Mouse (Mus musculus) cerebellum, adult (tissue): ENCODE measurements at regions not wholly inside any gene's neighbourhood (a gene's known extent, or its start where the extent isn't known, plus 50 kb on each side); places are given as distances from the start of the nearest gene placed in this dataset.
A peak's percentile ranks its signal among the peaks of the same experiment; 100 is the strongest.

Experiments
- ATAC-seq: cut with Nextera tagmentation; 2 replicates; pipeline ENCODE4 v1.9.2; 2017; ENCODE audit warnings: mild to moderate bottlenecking, moderate library complexity, mixed read lengths; ENCODE audit not compliant: insufficient number of reproducible peaks, low FRiP score, low TSS enrichment

DNA sequence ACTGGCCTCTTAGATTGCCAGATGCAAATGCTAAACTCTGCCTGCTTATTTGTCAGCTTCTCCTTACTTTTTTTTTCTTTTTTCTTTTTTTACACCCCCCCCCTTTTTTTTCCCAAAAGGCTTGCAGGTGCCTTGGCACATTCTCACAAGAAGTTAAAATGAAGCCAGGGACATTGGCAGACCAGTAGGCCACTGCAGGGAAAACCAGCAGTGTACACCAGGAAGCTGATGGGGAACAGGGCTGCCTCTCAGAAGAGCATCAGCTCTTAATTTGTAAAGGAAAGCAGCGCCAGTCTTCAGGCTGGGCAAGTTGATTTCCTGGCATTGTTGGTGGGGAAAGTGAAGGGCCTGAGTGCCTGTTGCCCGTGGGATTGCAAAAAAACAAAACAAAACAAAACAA, 83.3 kb downstream of the Gadd45g start:
- no peak for ATAC-seq

DNA sequence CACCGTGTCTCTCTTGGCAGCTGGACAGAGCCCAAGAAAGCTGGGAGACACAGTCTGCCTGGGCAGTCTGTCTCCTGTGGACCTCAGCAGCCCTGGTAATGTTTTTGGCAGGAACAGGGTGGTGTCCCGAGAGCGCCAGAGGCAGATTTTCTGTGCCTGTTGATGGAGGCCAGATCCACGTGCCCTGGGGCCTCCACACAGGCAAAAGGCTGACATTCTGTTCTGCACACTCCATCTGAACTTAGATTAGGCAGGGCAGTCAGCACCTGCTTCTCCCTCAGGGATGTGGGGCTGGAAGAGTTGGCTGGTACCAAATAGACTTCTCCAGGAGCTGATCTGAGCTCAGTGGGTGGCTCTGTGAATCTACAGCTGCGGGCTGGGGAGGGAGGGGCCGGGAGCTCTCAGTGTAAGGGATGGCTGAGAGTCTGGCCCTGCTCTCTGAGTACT, 83.8 kb downstream of the Gadd45g start:
- peak; percentile 36 for ATAC-seq

DNA sequence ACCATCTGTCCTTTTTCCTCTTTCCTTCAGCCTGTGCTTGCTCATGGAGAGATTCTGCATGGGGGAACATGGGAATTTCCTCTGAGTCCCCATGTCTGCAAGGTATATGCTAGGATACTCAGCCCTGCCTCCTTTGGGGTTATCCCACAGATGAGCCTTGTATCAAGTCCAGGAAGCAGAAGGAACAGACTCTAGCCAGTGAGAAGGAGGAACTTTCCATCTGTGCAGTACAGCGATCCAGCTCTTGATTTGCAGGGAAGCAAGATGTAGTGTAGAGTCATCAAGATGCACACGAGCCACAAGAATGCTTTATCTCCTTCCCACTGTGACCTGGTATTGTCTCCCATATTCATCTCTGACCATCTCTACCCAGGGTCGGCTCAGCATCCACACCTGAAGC, 84.5 kb downstream of the Gadd45g start:
- peak; percentile 46; the same call in 1 of the 2 replicates for ATAC-seq

DNA sequence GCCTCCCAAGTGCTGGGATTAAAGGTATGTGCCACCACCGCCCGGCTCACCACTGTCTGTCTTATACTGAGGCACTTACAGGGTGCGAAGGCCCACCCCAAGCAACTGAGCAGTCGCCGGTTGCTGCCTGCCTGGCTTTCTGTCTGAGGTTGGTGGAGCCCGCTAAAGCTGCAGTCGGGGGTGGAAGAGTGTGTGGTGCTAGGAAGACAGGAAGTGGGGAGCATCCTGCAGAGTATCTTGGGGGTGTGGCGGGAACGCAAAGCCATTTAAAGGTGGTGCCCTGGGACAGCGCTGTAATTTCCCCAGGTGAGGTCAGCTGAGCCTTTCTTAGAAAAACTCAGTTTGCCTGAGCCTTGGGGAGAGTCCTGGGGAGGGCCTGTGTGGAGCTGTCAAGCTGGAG, 89.3 kb downstream of the Gadd45g start:
- no peak for ATAC-seq

DNA sequence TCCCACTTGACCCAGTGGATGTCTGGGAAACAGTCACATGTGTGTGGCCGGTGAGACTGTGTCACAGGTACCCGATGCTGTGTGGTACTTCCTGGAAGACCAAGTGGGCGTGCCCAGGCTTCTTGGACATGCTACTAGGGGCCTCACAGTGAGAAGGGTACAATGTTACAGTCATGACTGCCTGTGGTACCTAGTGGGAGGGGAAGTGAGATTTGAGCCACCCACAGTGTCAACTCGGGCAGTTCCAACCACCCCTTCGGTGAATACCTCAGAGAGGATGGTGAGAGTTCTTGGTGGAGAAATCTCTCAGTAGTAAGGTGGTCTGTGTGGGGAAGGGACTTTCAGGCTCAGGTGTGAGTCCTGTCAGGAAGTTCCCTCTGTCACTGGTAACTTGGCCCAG, 90.0 kb downstream of the Gadd45g start:
- ATAC-seq, result no peak

DNA sequence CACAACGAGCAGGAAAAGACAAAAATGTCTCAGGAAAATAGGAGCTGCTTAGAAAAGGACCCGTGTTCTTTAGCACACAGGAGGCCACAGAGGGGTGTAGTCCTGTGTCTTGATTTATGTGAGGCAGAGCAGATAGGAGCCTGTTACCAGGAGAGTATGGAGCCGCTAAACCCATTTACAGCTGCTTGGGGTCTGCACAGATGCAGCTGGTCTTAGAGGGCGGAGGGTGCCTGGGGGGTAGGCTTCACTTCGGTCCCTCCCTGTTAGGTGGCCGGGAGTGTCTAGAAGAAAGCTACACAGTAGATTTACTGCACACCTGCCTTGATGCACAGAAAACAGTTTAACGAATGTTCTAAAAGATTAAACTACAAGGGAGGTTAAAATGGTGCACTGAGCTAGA, 91.4 kb downstream of the Gadd45g start:
- ATAC-seq, result no peak

DNA sequence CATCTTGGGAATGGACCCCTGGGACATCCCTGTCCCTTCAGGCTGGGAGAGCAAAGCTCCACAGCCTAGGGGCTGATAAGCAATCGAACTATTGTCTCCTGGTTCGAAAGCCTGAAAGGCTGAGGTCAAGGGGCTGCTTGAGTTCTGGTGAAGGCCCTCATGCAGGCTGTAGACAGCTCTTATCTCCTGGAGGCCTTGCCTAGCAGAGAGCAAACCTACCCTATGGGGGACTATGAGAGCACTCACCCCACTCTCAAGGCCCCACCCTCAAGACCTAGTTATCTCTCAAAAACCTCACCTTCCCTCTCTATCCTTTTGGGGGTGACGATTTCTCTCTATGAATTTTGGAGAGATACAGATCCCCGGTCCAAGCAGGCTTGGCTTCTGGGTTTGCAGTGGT, 92.8 kb downstream of the Gadd45g start:
- no peak for ATAC-seq

DNA sequence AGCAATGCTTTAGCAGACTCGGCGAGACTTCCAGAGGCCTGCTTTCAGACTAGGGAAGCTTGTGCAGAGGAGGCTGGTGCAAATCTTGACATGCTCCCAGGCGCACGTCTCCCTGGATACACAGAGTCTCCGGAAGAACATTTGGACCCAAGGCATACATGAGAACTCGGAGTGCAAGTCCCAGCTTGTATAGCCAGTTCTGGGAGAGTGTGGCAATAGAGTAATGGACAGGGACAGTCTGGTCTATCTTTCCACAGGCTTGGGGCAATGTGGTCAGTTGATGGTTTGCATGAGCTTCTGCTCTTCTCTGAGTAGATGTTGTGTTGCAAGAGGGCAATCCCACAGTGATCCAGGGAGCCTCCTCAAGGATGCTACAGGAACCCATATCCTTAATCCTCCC, 93.2 kb downstream of the Gadd45g start:
- no peak for ATAC-seq

DNA sequence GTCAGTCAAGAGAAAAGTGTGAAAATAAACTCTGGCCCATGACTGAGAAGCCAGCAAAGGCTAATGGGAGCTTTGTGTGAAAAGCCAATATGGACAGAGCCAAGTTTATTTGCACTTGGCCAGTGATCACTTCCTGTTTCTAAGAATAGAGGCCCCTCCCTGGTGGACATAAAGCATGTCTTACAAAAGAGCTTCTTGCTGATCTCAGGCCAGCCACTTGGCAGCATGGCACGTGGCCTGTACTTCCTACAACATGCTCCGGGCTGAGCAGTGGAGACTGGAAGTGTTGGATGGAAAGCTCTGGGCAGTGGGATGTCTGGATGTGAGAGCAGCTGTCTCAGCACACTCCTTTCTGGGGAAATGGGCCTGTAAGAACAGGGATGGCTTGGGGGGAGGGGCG, 99.7 kb downstream of the Gadd45g start:
- ATAC-seq, result no peak

DNA sequence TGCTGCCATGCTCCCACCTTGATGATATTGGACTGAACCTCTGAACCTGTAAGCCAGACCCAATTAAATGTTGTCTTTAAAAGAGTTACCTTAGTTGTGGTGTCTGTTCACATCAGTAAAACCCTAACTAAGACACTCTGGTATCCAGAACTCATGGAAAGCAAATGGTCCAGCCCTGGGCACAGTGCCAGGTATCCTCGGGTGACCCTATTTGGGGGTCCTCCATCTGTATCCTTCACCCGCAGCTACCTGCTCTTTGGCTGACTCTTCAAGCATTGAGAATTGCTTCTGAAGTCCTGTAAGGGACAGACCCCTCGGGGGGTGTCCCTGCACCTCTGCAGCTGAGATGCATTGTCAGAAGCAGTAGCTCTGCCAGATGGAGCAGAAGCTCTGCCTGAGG, 102.4 kb downstream of the Gadd45g start:
- no peak for ATAC-seq

DNA sequence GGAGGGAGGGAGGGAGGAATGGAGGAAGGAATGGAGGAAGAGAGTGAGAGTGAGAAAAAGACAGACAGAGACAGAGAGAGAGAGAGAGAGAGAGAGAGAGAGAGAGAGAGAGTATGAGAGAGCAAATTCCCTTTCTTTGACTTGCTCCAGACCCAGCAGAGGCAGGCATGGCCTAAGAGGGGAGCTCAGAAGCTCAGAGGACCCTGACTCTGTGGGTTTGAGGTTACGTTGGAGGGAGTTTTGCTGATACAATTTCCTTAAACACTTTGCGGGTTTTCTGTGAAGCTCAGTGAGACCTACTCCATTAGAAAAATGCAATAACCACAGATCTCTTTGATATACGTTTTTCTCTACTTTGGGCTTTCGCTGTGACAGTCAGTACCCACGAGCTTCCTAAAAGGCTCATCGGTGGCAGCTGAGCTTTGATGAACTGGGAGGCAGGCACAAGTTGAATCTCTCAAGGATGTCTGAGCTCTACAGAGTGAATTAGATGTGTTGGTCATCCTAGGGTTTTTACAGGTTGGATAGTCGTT, 105.1 kb downstream of the Gadd45g start:
- ATAC-seq, result no peak

DNA sequence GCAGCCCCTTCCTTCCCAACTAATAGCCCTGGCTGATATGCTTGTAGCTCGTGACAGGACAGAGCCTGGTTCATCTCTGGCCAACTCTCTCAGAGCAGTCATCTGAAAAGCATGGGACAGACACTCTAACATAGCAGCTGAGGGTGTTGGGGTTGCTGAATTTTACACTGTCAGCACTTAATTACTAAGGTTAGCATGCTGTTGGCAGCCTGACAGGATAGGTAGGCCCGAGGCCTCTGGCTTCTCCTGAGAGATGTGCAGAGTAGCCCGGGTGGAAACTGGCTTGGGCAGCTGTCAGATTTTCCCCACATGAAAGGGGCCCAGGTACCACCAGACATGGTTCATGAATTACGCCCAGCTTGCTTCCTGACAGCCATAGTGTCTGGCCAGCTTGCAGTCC, 106.6 kb downstream of the Gadd45g start:
- ATAC-seq, result no peak

DNA sequence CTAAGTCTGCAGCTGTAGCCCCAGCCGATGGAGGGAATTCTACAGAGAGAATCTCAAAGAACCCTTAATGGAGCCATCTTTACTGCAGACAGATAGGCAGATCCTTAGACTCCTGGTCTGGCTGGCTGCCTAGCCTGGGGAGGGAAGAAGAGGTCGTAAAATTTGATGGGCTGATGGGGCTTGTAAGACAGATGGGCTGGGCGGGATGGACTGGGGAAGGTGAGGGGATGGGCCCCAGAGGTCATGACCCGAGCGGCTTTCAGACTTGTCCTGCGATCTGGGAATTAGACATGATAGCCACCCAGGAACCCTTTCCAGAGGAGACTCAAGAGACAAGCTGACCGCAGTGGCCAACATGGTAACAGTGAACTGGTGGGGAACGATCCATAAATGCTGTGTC, 107.1 kb downstream of the Gadd45g start:
- no peak for ATAC-seq

DNA sequence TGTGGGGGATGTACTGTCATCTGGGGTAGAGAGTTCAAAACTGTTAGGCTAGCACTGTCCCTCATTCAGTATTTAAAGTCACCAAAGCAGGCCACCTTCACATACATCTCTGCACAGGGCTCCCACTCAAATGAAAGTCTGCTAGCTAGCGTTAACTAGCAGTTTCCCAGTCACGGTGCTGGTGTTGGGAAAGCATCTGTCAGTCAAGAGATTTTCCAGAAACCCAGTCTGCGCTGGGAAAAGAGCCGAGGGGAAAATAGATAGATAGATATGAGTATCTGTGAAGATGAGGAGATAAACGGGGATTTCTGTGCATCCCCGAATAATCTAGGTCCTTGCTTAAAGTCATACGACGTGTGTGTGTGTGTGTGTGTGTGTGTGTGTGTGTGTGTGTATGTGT, 110.6 kb downstream of the Gadd45g start:
- no peak for ATAC-seq

DNA sequence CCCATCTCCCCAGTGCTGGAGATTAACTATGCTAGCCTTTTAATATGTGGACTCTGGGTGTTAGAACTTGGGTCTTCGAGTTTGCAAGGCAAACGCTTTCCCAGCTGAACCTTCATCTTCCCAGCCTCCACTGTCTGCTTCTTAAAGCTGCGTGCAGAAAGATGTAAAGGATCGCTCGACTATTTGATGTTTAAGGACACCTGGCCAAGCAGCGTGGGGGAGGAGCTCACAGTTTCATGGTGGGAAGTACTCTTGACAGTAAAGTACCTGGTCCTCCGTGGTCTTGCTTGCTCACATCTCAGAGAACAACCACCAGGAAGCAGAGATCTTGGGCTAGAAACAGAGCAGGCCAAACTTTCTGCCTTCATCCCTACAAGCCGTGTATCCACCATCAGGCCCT, 113.1 kb downstream of the Gadd45g start:
- ATAC-seq, result no peak

DNA sequence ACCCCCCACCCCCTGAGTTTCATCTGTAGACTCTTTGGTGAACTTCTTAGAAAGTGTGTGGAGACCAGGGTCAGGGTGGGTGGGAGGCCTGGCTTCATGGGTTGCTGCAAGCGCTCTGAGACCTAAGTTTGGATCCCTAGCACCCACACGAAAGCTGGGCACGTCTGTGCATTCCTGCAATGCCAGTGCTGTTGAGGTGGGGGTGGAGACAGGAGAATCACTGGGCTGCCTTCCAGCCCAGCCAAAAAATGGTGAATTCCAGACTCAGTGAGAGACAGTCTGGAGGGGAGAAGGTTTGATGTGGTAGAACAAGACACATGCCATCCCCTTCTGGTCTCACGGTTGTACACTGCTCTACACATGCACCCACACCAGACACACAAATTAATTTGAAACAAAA, 113.8 kb downstream of the Gadd45g start:
- no peak for ATAC-seq

DNA sequence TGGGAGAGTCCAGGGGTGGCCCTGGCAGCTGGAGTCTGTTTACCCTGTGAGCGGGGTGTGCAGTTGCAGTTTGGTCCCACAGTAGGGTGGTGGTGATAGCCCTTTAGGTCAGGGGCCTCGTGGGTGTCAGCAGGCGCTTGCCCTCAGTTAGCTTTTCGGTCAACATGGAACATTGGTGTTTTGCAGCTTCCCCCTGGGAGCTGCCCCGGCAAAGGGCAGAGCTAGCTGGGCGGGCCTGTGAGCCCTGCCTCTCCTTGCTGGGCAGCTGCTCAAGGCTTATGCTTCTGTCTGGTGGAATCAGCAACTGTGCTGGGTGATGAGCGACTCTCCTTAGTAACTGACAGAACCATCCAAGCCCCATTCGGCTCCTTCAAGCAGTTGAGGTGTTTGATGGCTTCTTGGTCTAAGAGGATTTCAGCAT, 115.7 kb downstream of the Gadd45g start:
- ATAC-seq, result no peak

DNA sequence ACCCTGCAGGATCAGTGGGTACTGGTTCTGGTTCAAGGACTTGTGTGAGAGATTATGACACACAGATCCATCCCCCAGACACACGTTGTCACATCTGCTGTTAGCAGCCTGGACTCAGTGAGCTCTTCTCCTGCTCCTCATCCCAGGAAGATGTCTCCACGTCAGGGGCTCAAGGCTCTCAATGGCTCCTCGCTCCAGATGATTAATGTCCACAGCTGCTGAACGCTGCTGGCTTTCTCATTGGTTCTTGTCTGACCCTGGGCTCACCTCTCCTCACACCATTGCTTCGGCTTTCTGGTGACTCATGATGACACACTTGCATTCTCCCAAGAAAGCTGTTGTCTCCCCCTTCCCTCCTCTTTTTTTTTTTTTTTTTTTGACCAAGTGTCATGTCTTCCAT, 116.2 kb downstream of the Gadd45g start:
- ATAC-seq, result no peak

DNA sequence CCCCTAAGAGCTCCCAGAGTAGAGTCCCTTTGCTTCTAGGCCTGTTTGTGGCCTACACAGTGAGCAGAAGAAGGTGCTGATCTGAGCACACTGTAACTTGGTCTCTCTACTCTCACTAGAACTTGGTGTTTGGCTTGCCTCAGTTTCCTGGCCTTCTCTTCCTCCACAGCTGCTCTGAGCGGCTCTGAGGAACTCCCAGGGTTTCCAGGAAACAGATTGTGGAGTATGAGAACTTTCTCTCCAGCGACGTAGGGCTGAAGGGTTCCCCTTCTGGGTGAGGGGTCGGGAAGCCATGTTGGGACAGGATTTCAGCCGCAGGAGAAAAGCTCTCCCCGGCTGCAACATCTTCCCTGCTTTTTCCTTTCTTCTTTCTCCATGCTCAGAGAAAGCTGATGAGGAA, 117.5 kb downstream of the Gadd45g start:
- ATAC-seq, result no peak

DNA sequence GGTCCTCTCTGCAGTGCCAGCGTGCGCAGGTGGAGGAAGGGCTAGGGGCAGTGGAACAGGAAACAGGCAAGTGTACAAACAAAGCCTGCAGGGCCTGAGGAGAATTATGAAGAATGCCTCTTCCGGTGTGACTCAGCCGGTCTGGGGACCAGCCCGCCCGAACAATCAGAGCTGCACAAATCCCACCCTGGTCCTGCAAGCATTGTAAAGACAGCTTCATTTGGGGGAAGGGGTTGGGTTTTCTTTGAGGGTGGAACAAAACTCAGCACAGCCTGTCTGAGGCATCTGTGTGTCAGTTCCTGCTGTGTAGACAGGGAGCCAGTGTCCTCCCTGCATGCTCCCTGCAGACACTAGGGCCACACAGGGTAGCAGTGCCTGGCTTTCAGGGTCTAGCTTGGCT, 117.9 kb downstream of the Gadd45g start:
- no peak for ATAC-seq

DNA sequence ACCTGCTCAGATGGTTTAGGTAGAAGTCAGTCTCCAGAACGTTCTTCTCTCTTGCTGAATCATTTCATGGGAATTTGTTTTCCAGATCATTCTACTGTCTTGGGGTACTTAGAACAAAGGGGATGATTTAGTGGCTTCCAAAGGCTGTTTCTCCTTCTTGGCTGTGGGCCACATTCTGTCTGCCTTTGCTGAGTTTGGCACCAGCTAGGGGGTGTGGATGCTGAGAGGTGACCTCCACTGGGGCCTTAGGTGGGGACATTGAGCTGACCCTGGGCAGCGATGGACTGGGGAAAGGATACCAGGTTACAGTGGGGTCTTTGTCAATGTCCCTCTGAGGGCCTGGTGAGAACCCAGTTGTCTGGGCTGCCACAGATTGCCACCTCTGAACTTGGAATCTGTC, 118.4 kb downstream of the Gadd45g start:
- ATAC-seq, result no peak

DNA sequence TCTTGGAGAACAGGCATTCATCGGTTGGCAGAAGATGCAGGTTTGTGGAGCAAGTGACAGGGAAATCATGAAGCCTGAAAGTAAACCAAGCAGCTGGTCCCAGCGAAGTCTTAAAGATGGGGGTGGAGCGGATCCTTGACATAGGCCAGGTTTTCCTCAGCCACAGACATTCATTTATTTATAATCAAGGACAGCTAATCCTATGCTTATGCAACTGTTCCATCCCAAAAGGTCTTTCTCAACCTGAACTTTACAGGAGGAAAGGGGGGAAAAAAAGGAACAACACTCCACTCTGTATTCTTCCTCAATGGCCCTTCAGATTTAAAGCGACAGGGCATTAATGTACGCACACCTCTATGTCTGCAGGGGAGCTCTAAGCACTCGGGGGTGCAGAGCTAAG, 121.6 kb downstream of the Gadd45g start:
- no peak for ATAC-seq

DNA sequence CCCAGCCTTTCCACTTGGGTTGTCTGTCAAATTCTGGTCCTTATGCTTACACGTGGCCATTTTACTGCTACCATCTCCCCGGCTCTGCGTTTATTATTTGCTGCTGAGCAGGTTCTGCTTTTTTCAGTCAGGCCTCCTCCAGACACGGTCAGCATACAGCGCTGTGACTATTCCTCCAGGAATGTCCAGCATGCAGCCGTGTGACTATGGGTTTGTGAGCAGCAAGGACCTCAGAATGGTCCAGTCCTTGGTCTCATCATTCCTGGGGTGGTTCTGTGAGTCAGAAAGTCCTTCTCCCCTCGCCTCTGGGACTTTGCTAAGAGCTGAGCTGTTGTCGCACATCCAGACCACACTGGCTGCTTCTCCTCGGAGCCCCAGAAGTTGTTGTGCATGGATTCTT, 122.3 kb downstream of the Gadd45g start:
- ATAC-seq, result no peak
